Mouse (Mus musculus): ENCODE data around the gene Fzd4. TPM values are rescaled to one million over a fixed set of nuclear protein-coding genes. Genes with fewer than 3 reads are reported as not detected.

Gene Fzd4
- polyA plus RNA-seq, 1 experiment: 0.09 TPM

DNA sequence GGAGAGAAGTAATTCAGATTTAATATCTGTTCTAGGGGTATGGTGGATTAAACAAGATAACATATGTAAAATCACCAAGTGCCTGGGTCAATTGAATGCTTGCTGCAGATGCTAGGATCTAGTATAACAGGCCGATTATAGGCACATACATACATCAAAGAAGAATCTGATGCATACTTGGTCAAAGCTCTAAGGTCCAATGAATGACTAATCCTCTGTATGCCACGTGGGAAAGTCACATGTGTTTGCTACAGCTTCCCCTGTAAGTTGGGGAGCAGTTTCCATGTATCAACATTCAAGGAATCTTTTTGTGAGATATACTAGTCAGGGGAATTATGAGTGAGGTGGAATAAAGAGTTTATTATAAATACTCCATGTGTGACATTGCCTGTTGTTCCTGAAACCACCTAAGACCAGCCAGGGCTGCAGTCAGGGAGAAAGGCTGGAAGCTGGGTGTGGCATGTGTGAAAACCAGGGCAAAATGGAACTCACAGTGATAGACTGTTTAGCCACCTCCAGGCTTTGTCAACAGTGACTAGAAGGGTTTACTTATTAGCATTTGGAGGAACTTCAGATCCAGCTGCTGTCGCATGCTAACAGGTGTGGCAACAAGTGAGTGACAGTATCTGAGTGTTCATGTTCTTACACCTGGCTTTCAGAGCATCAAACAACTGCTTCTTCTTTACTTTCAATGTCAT is 6.2 kb upstream of the Fzd4 start:
- TF ChIP-seq GATA1 (IDR thresholded peaks at IDR 0.05; ENCODE audit: borderline replicate concordance, low read length) (no peak), FLI1 (IDR thresholded peaks at IDR 0.05; ENCODE audit: low read length) (no peak)
- no peak overlapping the region for H3K4me3 ChIP-seq (replicated peaks)
- H3K36me3 ChIP-seq (replicated peaks; ENCODE audit: low read length): no peaks in the 10 kb centered on the region
- H3K9me3 ChIP-seq: peaks cover 5% of the 10 kb centered on the region; the same call in 1 of the 2 replicates
- peaks cover 45% of the 10 kb centered on the region for H3K27me3 ChIP-seq (replicated peaks)
- peaks cover 4% of the 10 kb centered on the region for H3K4me1 ChIP-seq

DNA sequence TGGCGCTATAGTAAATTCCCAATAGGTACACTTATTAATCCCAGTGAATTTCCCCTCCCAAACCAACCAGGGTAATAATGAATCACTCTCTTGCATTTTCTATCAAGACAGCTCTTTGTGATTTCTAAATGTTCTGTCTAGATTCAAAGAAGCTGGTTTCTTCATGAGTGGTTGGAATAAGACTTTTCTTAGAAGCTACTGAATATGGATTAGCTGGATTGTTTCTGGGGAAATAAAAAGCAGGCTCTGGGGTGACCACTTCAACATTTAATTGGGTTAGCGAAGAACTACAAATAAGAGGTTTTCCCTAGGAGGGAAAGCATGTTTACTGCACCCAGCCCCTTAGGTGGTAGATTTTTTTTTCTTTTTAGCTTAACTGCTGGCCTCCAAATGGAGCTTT is 3.4 kb upstream of the Fzd4 start:
- H3K36me3 ChIP-seq (replicated peaks; ENCODE audit: low read length): no peaks in the 10 kb centered on the region
- no peak for TF ChIP-seq FLI1 (IDR thresholded peaks at IDR 0.05; ENCODE audit: low read length)
- TF ChIP-seq GATA1 (IDR thresholded peaks at IDR 0.05; ENCODE audit: borderline replicate concordance, low read length): no peak
- no peak overlapping the region for H3K4me3 ChIP-seq (replicated peaks)
- H3K4me1 ChIP-seq: peaks cover 26% of the 10 kb centered on the region
- H3K9me3 ChIP-seq: no peaks in the 10 kb centered on the region
- H3K27me3 ChIP-seq (replicated peaks): peaks cover 69% of the 10 kb centered on the region

DNA sequence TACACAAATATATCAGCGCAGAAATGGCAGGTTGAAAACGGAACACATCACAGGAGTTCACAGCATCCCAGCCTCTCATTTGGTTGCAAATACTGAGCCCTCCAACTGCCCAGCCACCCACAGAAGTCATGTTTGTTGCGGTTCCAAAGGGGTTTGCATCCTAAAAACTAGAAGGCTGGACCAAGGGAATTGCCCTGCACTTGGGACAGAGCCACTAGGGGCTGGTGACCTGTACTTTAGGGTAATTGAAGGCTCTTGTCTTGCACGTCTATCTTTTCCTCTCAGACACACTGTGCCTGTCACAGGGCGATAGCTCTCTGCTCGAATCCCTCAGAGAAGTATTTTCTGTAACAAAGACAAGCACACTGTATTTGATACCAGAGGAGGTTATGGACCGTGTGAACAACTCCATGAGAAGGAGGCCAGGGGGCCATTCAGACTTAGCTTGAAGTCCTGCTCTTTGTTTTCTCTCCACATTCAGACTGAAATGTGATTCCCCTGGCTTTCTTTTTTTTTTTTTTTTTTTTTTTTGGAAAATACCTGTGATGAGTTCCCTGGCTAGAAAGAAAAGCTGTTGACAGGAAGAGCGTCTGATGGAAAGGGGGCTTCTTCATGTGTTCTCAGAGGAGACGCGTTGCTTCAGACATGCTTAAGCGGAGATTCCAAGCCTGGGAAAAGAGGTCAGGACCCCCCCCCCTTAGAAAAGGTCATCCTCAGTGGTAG is 2.9 kb upstream of the Fzd4 start:
- H3K4me3 ChIP-seq (replicated peaks): no peak overlapping the region
- no peak for TF ChIP-seq FLI1 (IDR thresholded peaks at IDR 0.05; ENCODE audit: low read length)
- TF ChIP-seq GATA1 (IDR thresholded peaks at IDR 0.05; ENCODE audit: borderline replicate concordance, low read length): no peak
- H3K9me3 ChIP-seq: no peaks in the 10 kb centered on the region
- peaks cover 73% of the 10 kb centered on the region for H3K27me3 ChIP-seq (replicated peaks)
- H3K36me3 ChIP-seq (replicated peaks; ENCODE audit: low read length): no peaks in the 10 kb centered on the region
- peaks cover 26% of the 10 kb centered on the region for H3K4me1 ChIP-seq

DNA sequence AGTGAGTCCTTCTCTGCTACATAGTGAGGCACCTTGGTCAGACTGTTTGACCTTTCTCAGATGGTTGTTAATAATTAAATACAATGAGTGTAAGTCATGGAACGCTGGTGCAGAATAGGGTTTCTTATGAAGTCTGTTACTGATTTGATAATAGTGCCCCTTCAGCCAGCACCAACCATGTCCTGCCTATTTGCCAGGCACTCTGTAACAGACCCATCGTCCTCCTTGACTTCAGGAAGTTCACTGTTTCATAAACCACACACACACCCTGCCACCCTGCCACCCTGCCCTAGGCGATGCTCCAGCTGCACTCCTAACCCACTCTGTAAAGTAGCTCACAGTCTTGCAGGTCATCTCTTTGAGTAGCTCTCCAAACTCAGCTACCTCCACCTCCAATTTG is 2.2 kb upstream of the Fzd4 start:
- H3K4me3 ChIP-seq (replicated peaks): peak overlapping the region; percentile 20
- TF ChIP-seq FLI1 (IDR thresholded peaks at IDR 0.05; ENCODE audit: low read length) (no peak), GATA1 (IDR thresholded peaks at IDR 0.05; ENCODE audit: borderline replicate concordance, low read length) (no peak)
- H3K4me1 ChIP-seq: peaks cover 26% of the 10 kb centered on the region
- no peaks in the 10 kb centered on the region for H3K36me3 ChIP-seq (replicated peaks; ENCODE audit: low read length)
- H3K9me3 ChIP-seq: no peaks in the 10 kb centered on the region
- H3K27me3 ChIP-seq (replicated peaks): peaks cover 73% of the 10 kb centered on the region

DNA sequence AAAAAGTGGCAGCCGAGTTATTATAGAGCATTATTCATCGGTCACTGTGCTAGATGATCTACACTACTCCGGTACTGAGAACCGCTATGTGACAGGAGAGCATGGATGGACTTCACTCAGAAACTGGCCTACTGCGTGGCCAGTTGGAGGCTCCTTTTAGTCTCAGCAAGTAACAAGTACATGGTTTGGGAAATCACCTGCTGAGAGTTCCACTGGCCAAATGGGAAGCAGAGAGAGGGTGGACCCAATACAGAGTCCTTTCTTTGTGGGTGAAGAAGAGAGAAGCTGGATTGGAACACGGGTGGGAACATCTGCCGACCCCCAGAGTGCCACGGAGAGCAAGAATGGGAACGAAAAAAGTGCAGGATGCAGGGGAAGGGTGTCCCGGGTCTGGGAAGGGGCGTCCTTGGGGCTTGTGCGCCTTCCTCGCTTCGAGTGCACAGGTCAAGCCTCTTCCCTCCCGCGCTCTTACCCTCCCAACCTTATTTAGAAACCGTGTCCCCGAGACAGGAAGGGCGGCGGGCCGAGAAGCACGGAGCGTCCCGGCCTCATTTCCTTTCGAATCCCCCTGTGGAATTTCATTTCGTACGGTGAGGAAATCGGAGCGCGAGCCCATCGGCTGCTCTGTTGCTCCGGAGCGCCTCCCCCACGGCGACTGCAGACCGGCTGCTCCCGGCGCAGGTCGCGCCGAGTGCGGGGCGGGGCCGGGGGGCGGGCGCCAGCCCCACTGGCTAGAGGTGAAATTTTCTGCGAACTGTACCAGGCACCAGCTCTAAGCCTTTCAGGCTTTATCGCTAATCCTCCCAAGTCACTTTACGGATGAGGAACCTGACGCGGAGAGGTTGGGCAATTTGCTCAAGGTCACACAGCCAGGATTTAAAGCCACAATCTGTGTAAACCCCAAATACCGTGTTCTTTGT is 842 bp upstream of the Fzd4 start:
- Histone ChIP-seq H3K9me3 (no peaks in the 10 kb centered on the region), H3K4me3 (replicated peaks) (peak overlapping the region; percentile 95), H3K36me3 (replicated peaks; ENCODE audit: low read length) (no peaks in the 10 kb centered on the region), H3K4me1 (peaks cover 26% of the 10 kb centered on the region), H3K27me3 (replicated peaks) (peaks cover 72% of the 10 kb centered on the region)
- TF ChIP-seq FLI1 (IDR thresholded peaks at IDR 0.05; ENCODE audit: low read length) (no peak), GATA1 (IDR thresholded peaks at IDR 0.05; ENCODE audit: borderline replicate concordance, low read length) (no peak)

DNA sequence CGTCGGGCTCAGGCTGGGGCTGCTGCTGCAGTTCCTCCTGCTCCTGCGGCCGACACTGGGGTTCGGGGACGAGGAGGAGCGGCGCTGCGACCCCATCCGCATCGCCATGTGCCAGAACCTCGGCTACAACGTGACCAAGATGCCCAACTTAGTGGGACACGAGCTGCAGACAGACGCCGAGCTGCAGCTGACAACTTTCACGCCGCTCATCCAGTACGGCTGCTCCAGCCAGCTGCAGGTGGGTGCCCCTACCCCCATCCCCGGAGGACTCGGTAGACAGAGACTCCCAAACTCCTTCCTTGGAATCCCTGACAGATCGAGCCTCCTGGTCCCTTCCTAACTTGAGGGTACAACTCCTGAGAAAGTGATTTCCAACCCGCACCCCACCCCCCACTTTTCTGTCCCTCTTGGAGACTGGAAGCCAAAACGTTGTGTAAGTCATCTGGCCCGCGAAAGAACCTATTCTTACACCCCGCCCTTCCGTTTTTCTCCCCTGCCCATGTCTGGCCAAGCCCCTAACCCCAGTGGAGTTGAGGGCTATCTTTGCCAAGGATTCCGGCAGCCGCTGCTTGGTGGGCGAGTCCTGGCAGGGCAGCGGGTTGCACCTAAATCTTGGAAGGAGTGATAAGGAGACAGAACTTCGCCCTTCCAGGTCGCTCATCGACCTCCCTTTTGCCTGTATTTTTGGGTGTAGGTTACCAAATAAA is 732 bp downstream of the Fzd4 start:
- peak overlapping the region; percentile 95 for H3K4me3 ChIP-seq (replicated peaks)
- peaks cover 26% of the 10 kb centered on the region for H3K4me1 ChIP-seq
- H3K9me3 ChIP-seq: no peaks in the 10 kb centered on the region
- no peaks in the 10 kb centered on the region for H3K36me3 ChIP-seq (replicated peaks; ENCODE audit: low read length)
- no peak for TF ChIP-seq GATA1 (IDR thresholded peaks at IDR 0.05; ENCODE audit: borderline replicate concordance, low read length)
- no peak for TF ChIP-seq FLI1 (IDR thresholded peaks at IDR 0.05; ENCODE audit: low read length)
- H3K27me3 ChIP-seq (replicated peaks): peaks cover 62% of the 10 kb centered on the region

DNA sequence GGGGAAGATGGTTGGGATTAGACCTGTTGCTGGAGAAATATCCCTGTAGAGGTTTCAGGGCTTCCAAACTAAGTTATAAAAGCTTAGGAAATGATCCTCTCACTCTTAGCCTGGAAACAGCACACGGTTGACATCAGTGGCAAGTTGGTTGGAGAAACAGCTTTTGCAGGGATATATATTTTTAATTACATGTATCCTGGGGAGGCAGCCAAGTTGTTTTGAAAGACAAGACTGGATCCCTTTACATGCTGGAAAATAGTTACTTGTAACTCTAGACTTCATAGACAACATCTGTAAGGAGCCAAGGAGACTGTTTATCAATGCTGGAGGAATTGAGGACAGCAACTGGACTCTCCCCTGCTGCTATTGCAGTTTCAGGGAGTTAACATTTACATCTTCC is 1.9 kb downstream of the Fzd4 start:
- Histone ChIP-seq H3K4me1 (peaks cover 28% of the 10 kb centered on the region), H3K4me3 (replicated peaks) (no peak overlapping the region), H3K9me3 (no peaks in the 10 kb centered on the region), H3K27me3 (replicated peaks) (peaks cover 57% of the 10 kb centered on the region), H3K36me3 (replicated peaks; ENCODE audit: low read length) (no peaks in the 10 kb centered on the region)
- TF ChIP-seq GATA1 (IDR thresholded peaks at IDR 0.05; ENCODE audit: borderline replicate concordance, low read length) (no peak), FLI1 (IDR thresholded peaks at IDR 0.05; ENCODE audit: low read length) (no peak)

DNA sequence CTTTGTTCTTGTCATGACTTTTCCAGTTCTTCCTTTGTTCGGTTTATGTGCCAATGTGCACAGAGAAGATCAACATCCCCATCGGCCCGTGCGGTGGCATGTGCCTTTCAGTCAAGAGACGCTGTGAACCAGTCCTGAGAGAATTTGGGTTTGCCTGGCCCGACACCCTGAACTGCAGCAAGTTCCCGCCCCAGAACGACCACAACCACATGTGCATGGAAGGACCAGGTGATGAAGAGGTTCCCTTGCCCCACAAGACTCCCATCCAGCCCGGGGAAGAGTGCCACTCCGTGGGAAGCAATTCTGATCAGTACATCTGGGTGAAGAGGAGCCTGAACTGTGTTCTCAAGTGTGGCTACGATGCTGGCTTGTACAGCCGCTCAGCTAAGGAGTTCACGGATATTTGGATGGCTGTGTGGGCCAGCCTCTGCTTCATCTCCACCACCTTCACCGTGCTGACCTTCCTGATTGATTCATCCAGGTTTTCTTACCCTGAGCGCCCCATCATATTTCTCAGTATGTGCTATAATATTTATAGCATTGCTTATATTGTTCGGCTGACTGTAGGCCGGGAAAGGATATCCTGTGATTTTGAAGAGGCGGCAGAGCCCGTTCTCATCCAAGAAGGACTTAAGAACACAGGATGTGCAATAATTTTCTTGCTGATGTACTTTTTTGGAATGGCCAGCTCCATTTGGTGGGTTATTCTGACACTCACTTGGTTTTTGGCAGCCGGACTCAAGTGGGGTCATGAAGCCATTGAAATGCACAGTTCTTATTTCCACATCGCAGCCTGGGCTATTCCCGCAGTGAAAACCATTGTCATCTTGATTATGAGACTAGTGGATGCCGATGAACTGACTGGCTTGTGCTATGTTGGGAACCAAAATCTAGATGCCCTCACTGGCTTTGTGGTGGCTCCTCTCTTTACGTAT is 3.1 kb downstream of the Fzd4 start:
- peaks cover 32% of the 10 kb centered on the region for H3K4me1 ChIP-seq
- H3K9me3 ChIP-seq: no peaks in the 10 kb centered on the region
- H3K36me3 ChIP-seq (replicated peaks; ENCODE audit: low read length): no peaks in the 10 kb centered on the region
- peaks cover 45% of the 10 kb centered on the region for H3K27me3 ChIP-seq (replicated peaks)
- no peak for TF ChIP-seq FLI1 (IDR thresholded peaks at IDR 0.05; ENCODE audit: low read length)
- TF ChIP-seq GATA1 (IDR thresholded peaks at IDR 0.05; ENCODE audit: borderline replicate concordance, low read length): no peak
- no peak overlapping the region for H3K4me3 ChIP-seq (replicated peaks)
